Mouse (Mus musculus) CD4-positive, CD25-positive, alpha-beta regulatory T cell, adult 2 months (primary cell): Measurements from ENCODE around the gene Fdxr.

Experiments
- DNase-seq: peaks from one replicate; pipeline ENCODE4 v3.0.0-alpha.2; 2012; ENCODE audit warnings: low read depth, low spot score

The Fdxr gene

GRCm38 (mm10) chr11:115276780-115277603 is at the start of gene Fdxr:
Gene Fdxr (minus strand): TSS chr11:115277050.
- peak; percentile 99 for DNase-seq

DNA sequence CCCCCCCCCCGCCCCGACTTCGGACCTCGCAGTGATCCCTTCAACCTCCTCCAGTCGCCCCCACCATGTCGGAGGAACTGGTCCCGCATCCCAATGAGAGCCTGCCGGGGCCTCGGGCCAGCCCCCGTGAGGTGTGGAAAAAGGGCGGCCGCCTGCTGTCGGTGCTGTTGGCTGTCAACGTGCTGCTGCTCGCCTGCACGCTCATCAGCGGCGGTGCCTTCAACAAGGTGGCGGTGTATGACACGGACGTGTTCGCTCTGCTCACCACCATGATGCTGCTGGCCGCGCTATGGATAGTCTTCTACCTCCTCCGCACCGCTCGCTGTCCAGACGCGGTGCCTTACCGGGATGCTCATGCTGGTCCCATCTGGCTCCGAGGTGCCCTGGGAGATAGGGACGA is 46.5 kb upstream of the Fdxr start:
- peak; percentile 11 for DNase-seq

GRCm38 (mm10) chr11:115321906-115322693 is 45.2 kb upstream of the Fdxr start, which contains the start of gene Ush1g:
Gene Ush1g (minus strand): TSS chr11:115322041.
- peak; percentile 82 for DNase-seq

- DNase-seq, result peak; percentile 31
Observed at GRCm38 (mm10) chr11:115319704-115320383, 43.0 kb upstream of the Fdxr start.

GRCm38 (mm10) chr11:115318245-115319027 is 41.6 kb upstream of the Fdxr start:
- DNase-seq, result no peak

GRCm38 (mm10) chr11:115317204-115317603 is 40.4 kb upstream of the Fdxr start:
- DNase-seq, result no peak

GRCm38 (mm10) chr11:115314249-115314648 is 37.4 kb upstream of the Fdxr start:
- no peak for DNase-seq

DNA sequence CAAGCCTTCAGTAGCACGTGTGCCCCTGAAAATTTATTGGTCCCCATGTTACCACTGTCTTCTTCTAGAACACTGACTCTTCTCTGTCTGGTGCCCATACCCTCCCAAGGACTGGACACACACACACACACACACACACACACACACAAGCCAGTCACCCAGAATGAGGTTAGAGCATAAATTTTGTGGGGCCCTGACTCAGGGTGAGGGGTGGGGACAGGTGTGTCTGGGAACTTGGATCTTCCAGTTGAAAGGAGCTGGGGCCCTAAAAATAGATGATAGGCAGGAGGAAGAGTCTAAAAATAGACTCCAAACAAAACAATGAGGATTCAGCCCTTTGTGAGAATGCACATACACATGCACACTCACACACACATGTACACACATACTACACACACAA is 31.9 kb upstream of the Fdxr start:
- DNase-seq, result no peak

DNA sequence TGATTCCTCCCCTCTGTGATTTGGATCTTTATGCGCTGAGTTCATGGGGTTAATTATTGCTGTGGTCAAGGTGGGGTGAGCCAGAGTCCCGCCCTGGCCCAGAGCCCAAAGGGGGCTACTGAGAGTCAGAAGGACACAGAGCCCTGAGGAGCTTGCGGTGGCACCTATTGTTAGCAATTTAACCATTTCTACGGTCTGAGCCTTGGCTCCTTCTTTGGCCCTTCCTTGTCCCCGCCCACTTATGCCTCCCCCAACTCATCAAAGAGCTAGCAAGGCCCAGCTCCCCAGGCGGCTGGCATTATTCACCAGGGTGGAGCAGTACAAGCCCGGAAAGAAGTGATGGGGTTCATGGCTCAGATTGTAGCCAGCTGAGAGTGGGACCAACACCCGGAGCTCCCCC is 30.0 kb upstream of the Fdxr start, which contains the start of gene Otop2:
Otop2 (plus strand) TSS at position 301 of the 400 bp plus-strand sequence.
- no peak for DNase-seq

DNA sequence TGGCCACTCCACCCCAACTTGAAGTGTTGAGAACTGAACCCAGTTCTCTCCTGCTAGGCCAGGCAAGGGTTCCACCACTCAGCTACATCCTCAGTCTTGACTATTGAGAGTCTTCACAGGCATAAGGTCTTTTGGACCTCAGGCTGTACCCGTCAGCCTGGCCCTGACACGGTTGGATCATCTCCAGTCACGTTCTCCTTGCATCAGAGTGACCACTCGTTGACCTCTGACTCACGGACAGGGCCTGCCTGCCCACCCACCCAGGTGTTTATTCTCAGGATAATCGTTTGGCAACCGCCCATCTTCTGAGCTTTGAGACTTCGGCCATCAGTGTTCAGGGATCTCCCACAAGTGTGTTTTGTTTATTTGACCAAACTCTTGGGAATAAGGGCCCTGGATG is 26.3 kb upstream of the Fdxr start:
- DNase-seq, result no peak

DNA sequence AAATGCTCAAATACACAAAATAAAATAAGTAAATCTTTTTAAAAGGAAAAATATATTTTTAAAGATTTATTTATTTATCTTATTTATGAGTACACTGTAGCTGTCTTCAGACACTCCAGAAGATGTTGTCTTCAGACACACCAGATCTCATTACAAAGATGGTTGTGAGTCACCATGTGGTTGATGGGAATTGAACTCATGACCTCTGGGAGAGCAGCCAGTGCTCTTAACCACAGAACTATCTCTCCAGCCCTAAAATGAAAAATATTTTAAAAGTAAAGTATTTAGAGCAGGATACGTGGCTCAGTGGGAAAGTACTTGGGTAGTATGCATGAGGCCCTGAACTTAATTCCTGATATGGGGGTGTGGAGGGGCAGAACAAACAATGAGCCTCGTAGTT is 24.5 kb upstream of the Fdxr start:
- no peak for DNase-seq

DNA sequence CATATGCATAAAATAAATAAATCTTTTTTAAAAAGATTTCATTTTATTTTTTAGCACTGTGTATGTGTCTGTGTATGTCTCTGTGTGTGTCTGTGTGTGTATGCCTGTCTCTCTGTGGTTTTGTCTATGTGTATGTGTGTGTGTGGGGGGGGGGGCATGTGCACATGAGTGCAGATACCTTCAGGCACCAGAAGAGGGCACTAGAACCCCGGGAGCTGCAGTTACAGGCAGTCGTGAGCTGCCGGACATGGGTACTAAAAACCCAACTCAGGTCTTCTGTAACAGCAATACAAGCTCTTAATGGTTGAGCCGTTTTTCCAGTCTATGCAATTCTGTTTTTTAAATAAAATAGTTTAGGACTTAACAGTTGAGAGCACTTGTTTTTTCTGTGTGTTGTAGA is 23.9 kb upstream of the Fdxr start:
- no peak for DNase-seq

DNA sequence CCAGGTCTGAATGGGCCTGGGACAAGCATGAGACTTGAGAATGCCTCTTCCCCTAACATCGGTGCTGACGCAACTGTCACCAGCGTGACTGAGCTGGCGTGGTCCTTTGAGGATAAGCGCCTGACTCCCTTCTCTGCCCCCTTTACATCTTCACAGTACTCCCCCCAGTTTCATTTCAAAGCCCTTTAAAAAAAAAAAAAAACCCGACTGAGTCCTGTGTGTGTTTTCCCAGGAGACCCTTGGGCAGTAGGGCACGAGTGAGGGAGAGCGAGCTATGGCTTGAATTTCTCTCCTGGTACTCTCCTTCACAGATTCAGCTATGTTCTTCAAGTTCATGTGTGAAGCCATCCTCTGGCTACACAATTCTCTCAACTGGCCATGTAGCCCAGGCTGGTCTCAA is 21.3 kb upstream of the Fdxr start:
- no peak for DNase-seq

GRCm38 (mm10) chr11:115297214-115297826 is 20.5 kb upstream of the Fdxr start, which contains the start of gene Fads6:
Gene Fads6 (minus strand): TSS chr11:115297663.
- DNase-seq, result peak; percentile 88

DNA sequence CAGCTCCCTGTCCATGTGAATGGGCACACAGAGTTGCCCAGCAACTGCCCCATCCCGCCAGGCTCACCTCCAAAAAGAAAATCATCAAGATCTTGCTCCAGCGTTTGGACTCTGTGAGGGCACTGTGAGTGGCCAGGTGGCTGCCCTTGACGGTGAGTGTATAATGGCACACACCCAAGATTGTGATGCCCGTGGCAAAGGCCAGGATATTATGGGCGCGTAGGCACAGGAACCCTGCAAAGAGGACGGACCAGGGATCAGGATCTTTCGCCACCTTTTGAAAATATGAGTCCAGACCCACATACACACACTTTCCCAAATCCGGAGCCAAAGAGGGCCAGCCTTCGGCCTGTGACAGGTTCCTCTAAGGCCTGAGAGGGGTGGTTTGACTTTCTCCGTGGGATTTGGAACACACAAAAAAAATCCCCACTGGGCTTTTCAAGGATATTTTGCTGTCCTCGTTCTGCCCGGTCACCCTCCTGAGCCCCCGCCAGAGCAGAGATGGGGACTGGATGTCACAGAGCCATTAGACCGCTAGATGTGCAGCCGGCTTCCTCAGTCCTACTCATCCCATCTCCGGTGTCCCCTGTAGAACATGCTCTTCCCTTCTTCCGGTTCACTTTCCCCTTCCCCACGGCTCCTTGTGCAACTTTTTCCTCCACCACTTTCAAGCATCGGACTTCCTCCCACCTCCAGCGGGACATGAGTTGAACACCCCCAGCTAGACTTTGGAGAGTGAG is 19.8 kb upstream of the Fdxr start:
- no peak for DNase-seq

GRCm38 (mm10) chr11:115295939-115296338 is 19.1 kb upstream of the Fdxr start:
- no peak for DNase-seq

DNA sequence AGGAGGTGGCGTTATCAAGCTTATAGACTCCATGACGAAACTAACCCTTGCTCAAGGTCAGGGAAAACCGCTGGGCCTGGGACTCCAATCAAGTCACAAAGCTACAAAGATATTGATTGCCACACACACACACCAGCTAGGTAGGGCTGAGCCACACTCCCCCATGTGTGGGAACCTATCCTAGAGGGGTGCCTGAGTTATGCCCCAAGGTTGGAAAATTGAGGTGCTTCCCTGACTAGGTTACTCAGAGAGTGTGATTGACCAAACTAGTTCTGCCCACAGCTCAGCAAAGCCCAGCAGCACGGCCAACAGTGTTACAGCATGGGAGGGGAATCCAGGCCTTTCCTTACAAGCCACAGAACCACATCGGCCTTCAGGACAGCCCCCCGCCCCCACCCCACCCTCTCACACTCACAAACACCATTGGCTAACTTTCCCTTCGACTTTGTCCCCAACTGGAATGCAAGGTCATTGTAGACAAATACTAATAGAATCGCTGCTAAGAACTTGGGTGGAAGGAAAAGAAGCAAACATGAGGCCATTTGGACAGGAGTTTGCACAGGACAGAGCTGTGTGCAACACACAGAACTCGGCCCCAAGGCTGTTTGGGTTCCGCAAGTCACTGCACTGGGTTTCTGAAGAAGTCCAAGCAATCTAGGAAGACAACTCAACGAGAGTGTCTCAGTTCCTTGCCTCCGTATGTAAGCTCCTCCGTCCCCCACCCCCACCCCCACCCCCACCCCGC is 16.0 kb upstream of the Fdxr start:
- DNase-seq, result no peak

DNA sequence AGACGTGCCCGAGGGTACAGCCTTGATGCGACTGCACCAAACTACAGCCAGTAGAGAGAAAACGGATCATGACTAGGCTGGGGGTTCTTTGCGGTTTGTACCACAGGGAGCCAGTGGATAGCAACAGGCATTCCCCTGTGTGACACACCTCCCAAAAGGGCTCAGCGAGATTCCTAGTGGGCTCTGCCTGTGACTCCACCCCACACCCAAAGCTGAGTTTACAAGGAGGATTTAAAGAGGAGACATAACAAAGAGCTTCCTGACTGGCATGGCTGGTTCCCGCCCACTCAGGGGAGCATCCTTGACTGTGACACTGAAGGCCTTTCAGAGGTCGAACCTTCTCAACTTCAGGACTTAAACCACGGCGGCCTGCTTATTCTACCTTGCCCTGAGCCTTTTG is 14.7 kb upstream of the Fdxr start:
- DNase-seq, result no peak

GRCm38 (mm10) chr11:115290919-115291318 is 14.1 kb upstream of the Fdxr start:
- no peak for DNase-seq
